Mouse (Mus musculus): Measurements from ENCODE around the gene Armh3. TPM values are rescaled to one million over a fixed set of nuclear protein-coding genes. Genes with fewer than 3 reads are reported as not detected.
A peak's percentile ranks its signal among the peaks of the same experiment; 100 is the strongest.

The Armh3 gene
- polyA plus RNA-seq, 1 experiment: 17.1 TPM

DNA sequence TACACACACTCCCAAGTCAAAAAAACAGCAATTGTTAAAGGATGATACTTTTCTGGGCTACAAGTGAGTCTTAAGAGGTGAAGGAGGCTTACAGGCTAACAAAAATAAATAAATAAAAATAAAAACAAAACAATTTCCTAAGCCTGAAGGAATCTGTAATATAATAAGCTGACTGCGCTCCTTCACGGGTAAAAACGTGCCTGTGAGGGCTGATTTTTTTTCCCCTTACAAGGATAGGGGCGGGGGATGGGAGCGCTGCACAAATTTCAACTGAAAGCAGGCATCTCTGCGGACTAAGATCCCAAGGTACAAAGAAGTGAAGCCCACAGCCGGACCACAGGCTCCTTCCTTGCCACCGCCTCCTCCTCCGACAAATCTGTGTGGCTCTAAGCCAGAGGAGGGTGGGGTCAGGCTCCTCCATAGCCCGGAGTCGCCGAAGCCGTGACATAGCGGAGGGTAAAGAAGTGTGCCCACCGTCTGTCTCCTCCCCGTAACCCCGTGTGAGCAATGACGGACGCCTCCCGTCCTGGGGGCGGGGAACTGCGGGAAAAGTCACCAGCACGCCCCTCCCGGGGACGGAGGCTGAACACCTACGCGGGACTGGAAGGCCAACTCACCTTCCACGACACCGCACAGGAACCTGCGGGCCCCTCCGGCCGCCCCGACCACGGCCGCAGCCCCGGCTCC, 215.8 kb downstream of the Armh3 start:
- TF ChIP-seq POLR2A (IDR thresholded peaks at IDR 0.05; ENCODE audit: insufficient read depth, low read length) (no peak), EP300 (IDR thresholded peaks at IDR 0.05; ENCODE audit: insufficient read depth, low read depth, low read length) (no peak)
- Histone ChIP-seq H3K27me3 (ENCODE audit: control insufficient read depth, insufficient read depth, low read length, poor library complexity, severe bottlenecking) (no peaks in the 10 kb centered on the region), H3K4me3 (ENCODE audit: low read depth, low read length) (peak overlapping the region; percentile 73), H3K36me3 (ENCODE audit: control insufficient read depth, insufficient read depth, low read length, poor library complexity, severe bottlenecking) (peaks cover 31% of the 10 kb centered on the region), H3K27ac (ENCODE audit: insufficient read depth, low read length) (peak overlapping the region; percentile 11), H3K9ac (ENCODE audit: low read depth, poor library complexity, severe bottlenecking) (peak overlapping the region; percentile 93), H3K4me1 (ENCODE audit: control insufficient read depth, insufficient read depth, low read length) (peaks cover 1% of the 10 kb centered on the region), H3K9me3 (replicated peaks; ENCODE audit: control insufficient read depth, insufficient read depth, low read length, poor library complexity, severe bottlenecking) (no peaks in the 10 kb centered on the region)

- H3K9me3 ChIP-seq (replicated peaks; ENCODE audit: control insufficient read depth, insufficient read depth, low read length, poor library complexity, severe bottlenecking): no peaks in the 10 kb centered on the region
- TF ChIP-seq EP300 (IDR thresholded peaks at IDR 0.05; ENCODE audit: insufficient read depth, low read depth, low read length) (no peak), POLR2A (IDR thresholded peaks at IDR 0.05; ENCODE audit: insufficient read depth, low read length) (no peak), CTCF (IDR thresholded peaks at IDR 0.05; ENCODE audit: low read depth, low read length) (no peak)
- H3K4me1 ChIP-seq (ENCODE audit: control insufficient read depth, insufficient read depth, low read length): peaks cover 1% of the 10 kb centered on the region
- no peak overlapping the region for H3K27ac ChIP-seq (ENCODE audit: insufficient read depth, low read length)
- H3K27me3 ChIP-seq (ENCODE audit: control insufficient read depth, insufficient read depth, low read length, poor library complexity, severe bottlenecking): no peaks in the 10 kb centered on the region
- peaks cover 32% of the 10 kb centered on the region for H3K36me3 ChIP-seq (ENCODE audit: control insufficient read depth, insufficient read depth, low read length, poor library complexity, severe bottlenecking)
- H3K4me3 ChIP-seq (ENCODE audit: low read depth, low read length): peak overlapping the region; percentile 13; the same call in 1 of the 2 replicates
- peak overlapping the region; percentile 51 for H3K9ac ChIP-seq (ENCODE audit: low read depth, poor library complexity, severe bottlenecking)
These were observed 216.6 kb downstream of the Armh3 start for GRCm38 (mm10) chr19:45781676-45782075.

GRCm38 (mm10) chr19:45780350-45780915, 217.9 kb downstream of the Armh3 start:
- Histone ChIP-seq H3K4me1 (ENCODE audit: control insufficient read depth, insufficient read depth, low read length) (peaks cover under 1% of the 10 kb centered on the region), H3K27ac (ENCODE audit: insufficient read depth, low read length) (no peak overlapping the region), H3K9ac (ENCODE audit: low read depth, poor library complexity, severe bottlenecking) (no peak overlapping the region), H3K4me3 (ENCODE audit: low read depth, low read length) (no peak overlapping the region), H3K36me3 (ENCODE audit: control insufficient read depth, insufficient read depth, low read length, poor library complexity, severe bottlenecking) (peaks cover 42% of the 10 kb centered on the region), H3K9me3 (replicated peaks; ENCODE audit: control insufficient read depth, insufficient read depth, low read length, poor library complexity, severe bottlenecking) (no peaks in the 10 kb centered on the region), H3K27me3 (ENCODE audit: control insufficient read depth, insufficient read depth, low read length, poor library complexity, severe bottlenecking) (no peaks in the 10 kb centered on the region)
- TF ChIP-seq POLR2A (IDR thresholded peaks at IDR 0.05; ENCODE audit: insufficient read depth, low read length): no peak
- TF ChIP-seq CTCF (IDR thresholded peaks at IDR 0.05; ENCODE audit: low read depth, low read length): no peak
- TF ChIP-seq EP300 (IDR thresholded peaks at IDR 0.05; ENCODE audit: insufficient read depth, low read depth, low read length): no peak

DNA sequence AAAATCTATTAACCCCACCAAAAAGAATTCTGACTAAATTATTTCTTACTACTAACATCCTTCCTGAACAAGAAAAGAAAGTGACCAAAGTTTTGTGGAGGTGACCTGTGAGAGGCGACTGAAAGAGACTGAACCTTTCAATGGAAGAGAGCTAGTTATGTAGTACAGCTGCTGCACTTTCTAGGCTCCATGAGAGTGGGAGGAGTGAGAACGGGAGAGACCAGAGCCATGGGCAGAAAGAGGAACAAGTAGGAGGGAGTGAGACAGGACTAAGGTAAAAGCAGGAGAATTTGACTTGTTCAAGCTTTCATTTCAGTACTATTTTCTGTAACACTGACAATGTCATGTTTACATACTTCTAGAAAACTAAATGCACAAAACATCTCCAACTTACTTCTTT, 222.8 kb downstream of the Armh3 start:
- H3K4me1 ChIP-seq (ENCODE audit: control insufficient read depth, insufficient read depth, low read length): no peaks in the 10 kb centered on the region
- no peak overlapping the region for H3K27ac ChIP-seq (ENCODE audit: insufficient read depth, low read length)
- H3K9me3 ChIP-seq (replicated peaks; ENCODE audit: control insufficient read depth, insufficient read depth, low read length, poor library complexity, severe bottlenecking): no peaks in the 10 kb centered on the region
- no peak overlapping the region for H3K4me3 ChIP-seq (ENCODE audit: low read depth, low read length)
- H3K9ac ChIP-seq (ENCODE audit: low read depth, poor library complexity, severe bottlenecking): no peak overlapping the region
- peaks cover 82% of the 10 kb centered on the region for H3K36me3 ChIP-seq (ENCODE audit: control insufficient read depth, insufficient read depth, low read length, poor library complexity, severe bottlenecking)
- TF ChIP-seq POLR2A (IDR thresholded peaks at IDR 0.05; ENCODE audit: insufficient read depth, low read length) (no peak), EP300 (IDR thresholded peaks at IDR 0.05; ENCODE audit: insufficient read depth, low read depth, low read length) (no peak), CTCF (IDR thresholded peaks at IDR 0.05; ENCODE audit: low read depth, low read length) (no peak)
- H3K27me3 ChIP-seq (ENCODE audit: control insufficient read depth, insufficient read depth, low read length, poor library complexity, severe bottlenecking): no peaks in the 10 kb centered on the region

DNA sequence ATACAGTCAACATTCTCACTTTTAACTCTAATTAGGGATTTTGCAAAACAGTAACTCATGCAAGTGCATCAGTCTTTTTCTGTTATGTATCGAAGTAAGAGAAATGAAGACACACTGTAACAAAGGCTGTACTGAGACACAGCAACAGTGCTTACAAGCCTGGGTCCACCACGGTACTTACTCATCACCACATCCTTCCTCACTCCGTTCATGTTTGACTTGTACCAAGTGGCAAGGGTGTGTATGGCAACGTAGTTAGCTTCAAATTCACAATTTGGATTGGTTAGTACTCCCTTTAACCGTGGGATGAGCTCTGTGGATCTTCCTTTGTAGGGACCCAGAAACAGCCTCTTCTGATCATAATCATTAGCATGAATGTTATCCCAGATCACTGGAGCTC, 226.8 kb downstream of the Armh3 start:
- TF ChIP-seq EP300 (IDR thresholded peaks at IDR 0.05; ENCODE audit: insufficient read depth, low read depth, low read length) (no peak), POLR2A (IDR thresholded peaks at IDR 0.05; ENCODE audit: insufficient read depth, low read length) (no peak), CTCF (IDR thresholded peaks at IDR 0.05; ENCODE audit: low read depth, low read length) (no peak)
- H3K4me3 ChIP-seq (ENCODE audit: low read depth, low read length): no peak overlapping the region
- no peak overlapping the region for H3K27ac ChIP-seq (ENCODE audit: insufficient read depth, low read length)
- no peaks in the 10 kb centered on the region for H3K27me3 ChIP-seq (ENCODE audit: control insufficient read depth, insufficient read depth, low read length, poor library complexity, severe bottlenecking)
- H3K4me1 ChIP-seq (ENCODE audit: control insufficient read depth, insufficient read depth, low read length): no peaks in the 10 kb centered on the region
- peaks cover 89% of the 10 kb centered on the region for H3K36me3 ChIP-seq (ENCODE audit: control insufficient read depth, insufficient read depth, low read length, poor library complexity, severe bottlenecking)
- no peaks in the 10 kb centered on the region for H3K9me3 ChIP-seq (replicated peaks; ENCODE audit: control insufficient read depth, insufficient read depth, low read length, poor library complexity, severe bottlenecking)
- H3K9ac ChIP-seq (ENCODE audit: low read depth, poor library complexity, severe bottlenecking): no peak overlapping the region

Other genes with a start within 250 kb of the Armh3 start
- 188 and 196 TPM in 2 replicates for gene Npm3, start 248.9 kb downstream of the Armh3 start, polyA plus RNA-seq (2011; ENCODE audit: insufficient read depth, insufficient read length, low read depth, missing spikeins)
- 177 and 181 TPM in 2 replicates for gene Mgea5, start 214.7 kb downstream of the Armh3 start, polyA plus RNA-seq (2011; ENCODE audit: insufficient read depth, insufficient read length, low read depth, missing spikeins)
- gene Kcnip2, start 182.4 kb downstream of the Armh3 start, polyA plus RNA-seq (2011; ENCODE audit: insufficient read depth, insufficient read length, low read depth, missing spikeins): 3.1 and 4.2 TPM in 2 replicates
- 3.1 and 3.3 TPM in 2 replicates for gene Hps6, start 5.0 kb upstream of the Armh3 start, polyA plus RNA-seq (2011; ENCODE audit: insufficient read depth, insufficient read length, low read depth, missing spikeins)
- gene Pprc1, start 46.4 kb upstream of the Armh3 start, polyA plus RNA-seq (2011; ENCODE audit: insufficient read depth, insufficient read length, low read depth, missing spikeins): 114 and 141 TPM in 2 replicates
- 146 and 155 TPM in 2 replicates for gene Ldb1, start 46.7 kb upstream of the Armh3 start, polyA plus RNA-seq (2011; ENCODE audit: insufficient read depth, insufficient read length, low read depth, missing spikeins)
- gene Nolc1, start 77.4 kb upstream of the Armh3 start, polyA plus RNA-seq (2011; ENCODE audit: insufficient read depth, insufficient read length, low read depth, missing spikeins): 157 and 164 TPM in 2 replicates
- gene Elovl3, start 133.4 kb upstream of the Armh3 start, polyA plus RNA-seq (2011; ENCODE audit: insufficient read depth, insufficient read length, low read depth, missing spikeins): not detected in 2 replicates
- gene Pitx3, start 149.8 kb upstream of the Armh3 start, polyA plus RNA-seq (2011; ENCODE audit: insufficient read depth, insufficient read length, low read depth, missing spikeins): not detected in 2 replicates
- 51.5 and 58.5 TPM in 2 replicates for gene Gbf1, start 154.0 kb upstream of the Armh3 start, polyA plus RNA-seq (2011; ENCODE audit: insufficient read depth, insufficient read length, low read depth, missing spikeins)

Data from ES-Bruce4 (cell line).